Mouse (Mus musculus) adrenal gland, postnatal 36 days (tissue): ENCODE measurements around the gene Prpf8. TPM values are rescaled to one million over a fixed set of nuclear protein-coding genes. Genes with fewer than 3 reads are reported as not detected.

Source experiments
- DNase-seq, 2 experiments: peaks; one replicate each; pipeline ENCODE4 v3.0.0; 2021; ENCODE audit warnings: mixed read lengths in 1 of 2
- total RNA-seq, 2 experiments: library from RNA; stranded (reverse); gene quantifications; 2 replicates each; pipeline ENCODE4 v1.2.3; 2021

Prpf8 gene
- total RNA-seq, 2 experiments from 2014 or later = 146 to 161 TPM

DNA sequence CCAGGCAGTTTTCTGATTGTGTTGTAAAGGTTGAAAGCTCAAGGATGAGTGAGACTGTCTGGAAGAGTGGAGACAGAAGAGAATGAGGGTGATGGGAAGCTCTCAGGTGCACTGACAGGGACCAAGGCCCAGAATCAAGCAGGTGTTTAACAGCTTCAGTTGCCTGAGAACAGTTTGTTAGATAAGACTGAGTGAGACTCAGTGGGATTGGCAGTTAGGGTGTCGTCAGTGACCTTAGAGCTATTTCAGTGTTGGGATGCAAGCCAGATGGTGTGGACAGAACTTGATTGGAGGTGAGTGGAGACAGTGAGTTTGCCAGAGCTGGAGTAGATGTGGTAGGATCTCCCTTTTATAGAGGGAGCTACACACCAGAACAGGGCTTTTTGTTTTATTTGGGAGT lies 11.5 kb downstream of the Prpf8 start:
- DNase-seq = peak in 1 of 2 experiments; percentile 38

DNA sequence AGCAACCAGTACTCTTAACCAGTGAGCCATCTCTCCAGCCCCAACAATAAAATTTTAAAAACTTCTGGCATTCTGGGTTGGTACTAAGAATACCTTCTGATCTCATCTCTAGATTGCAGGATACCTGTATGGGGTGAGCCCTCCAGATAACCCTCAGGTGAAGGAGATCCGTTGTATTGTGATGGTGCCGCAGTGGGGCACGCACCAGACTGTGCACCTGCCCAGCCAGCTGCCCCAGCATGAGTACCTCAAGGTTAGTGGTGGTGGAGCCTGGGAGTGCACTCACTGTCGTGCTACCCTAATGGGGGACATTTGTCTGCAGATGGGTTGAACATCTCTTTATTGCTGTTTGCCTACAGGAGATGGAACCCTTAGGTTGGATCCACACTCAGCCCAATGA lies 21.5 kb downstream of the Prpf8 start:
- no peak for DNase-seq

DNA sequence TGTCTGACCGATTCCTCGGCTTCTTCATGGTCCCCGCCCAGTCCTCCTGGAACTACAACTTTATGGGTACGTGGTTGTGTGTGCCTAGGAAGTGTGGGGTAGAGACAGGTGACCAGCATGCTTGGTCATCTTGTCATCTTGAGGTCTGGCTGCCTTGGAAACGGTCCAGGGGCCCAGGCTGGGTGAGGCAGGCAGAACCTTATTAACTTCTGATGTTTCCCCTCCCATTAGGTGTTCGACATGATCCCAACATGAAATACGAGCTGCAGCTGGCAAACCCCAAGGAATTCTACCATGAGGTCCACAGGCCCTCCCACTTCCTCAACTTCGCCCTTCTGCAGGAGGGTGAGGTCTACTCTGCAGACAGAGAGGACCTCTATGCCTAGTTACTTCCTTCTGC lies 22.3 kb downstream of the Prpf8 start:
- DNase-seq = peak in 1 of 2 experiments; percentile 25

DNA sequence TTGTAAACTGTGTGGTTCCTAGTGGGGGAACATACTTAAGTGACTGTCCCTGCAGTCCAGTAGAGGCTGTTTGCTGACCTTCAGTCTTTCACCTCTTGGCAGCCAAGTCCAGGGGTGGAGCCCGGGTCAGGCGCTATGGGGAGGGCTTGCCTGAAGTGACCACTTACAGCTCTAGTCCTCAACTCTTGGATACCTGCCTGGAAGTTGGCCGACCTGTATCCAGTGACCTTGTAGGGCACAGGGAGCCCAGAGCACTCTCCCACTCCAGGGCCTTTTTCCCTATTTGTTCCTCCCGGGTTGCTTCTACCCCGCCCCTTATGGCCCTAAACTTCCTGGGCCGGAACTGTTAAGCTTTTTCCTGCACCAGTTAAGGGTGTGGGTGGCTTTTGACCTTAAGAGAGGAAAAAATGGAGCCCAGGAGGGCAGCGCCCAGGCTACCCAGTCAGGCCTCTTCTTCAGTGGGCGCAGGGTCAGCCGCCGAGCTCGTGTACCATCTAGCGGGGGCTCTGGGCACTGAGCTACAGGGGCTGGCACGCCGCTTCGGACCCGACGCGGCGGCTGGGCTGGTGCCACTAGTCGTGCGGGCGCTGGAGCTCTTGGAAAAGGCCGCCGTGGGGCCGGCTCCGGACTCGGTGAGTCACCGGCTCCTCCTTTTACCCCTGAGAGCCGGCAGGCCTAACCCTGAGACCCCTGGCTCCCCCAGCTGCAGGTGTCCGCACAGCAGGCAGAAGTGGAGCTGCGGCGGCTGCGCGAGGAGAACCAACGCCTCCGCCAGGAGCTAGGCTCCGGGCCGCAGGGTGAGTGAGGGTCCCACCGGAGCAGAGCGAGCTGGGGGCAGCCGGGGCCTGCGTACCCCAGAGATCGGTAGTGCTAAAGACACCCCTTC lies 23.4 kb downstream of the Prpf8 start, which contains the start of gene Rilp:
Gene Rilp (plus strand): TSS at position 354 of the 886 bp plus-strand sequence.
- peak; percentile 85 to 86 for DNase-seq

DNA sequence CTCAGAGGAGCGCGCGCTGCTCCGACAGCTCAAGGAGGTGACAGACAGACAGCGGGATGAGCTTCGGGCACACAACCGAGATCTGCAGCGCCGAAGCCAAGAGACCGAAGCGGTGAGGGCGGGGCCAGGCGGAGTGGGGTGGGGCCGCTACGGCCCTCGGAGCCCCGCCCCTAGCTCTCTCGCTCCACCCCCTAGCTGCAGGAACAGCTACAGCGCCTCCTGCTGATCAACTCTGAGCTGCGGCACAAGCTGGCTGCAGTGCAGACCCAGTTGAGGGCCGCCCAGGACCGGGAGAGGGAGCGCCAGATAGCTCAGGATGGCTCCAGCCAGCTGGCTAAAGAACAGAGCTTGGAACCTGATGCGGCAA lies 24.0 kb downstream of the Prpf8 start:
- DNase-seq = peak; percentile 94 to 98

DNA sequence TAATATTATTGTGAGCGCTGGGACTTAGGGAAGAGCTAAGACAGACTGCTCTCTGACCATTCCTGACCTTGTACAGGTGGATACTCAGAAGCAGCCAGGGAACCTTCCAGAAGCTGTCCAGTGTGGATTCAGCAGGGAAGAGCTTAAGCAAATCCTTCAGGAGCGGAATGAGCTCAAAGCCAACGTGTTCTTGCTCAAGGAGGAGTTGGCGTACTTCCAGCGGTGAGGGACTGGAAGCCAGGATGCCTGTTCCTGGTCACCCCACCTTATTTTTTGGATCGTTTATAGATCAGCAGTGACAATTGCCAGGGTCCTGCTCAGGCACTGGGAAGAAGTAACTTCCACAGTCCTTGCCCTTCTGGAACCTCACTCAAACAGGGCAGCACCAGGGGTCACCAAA lies 24.6 kb downstream of the Prpf8 start:
- DNase-seq = peak in 1 of 2 experiments; percentile 57

DNA sequence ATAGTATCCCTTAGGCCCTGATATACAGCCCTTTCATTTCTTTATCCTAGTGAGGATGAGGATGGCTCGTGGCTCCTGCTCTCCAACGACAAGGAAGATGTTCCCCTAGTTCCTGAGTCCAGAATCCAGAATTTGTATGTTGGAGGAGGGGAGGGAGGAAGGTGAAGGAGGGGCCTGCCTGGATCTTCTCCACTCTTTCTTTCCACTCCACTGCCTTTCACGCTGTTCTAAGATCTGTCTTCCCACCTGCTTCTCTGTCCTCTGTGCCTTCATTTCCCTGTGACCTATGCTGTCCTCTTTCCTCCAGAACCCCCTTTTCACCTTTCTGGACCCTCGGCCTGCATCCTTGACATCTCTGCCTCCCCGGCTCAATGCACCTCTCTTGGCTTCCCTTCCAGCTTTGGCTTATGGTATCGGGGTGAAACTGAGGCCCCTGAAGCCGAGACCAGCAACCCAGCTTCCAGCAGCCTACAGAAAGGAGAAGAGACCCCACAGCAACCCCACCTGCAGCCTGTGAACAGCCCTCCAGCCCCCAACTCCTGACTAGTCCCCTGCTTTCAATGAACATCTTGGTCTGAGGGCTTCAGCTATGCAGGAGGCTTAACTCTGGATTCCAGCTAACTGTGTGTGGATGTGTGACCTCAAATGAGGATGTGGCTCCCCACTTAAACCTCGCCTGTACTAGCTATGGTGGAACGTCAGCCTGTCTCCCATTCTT lies 25.8 kb downstream of the Prpf8 start:
- DNase-seq = no peak

DNA sequence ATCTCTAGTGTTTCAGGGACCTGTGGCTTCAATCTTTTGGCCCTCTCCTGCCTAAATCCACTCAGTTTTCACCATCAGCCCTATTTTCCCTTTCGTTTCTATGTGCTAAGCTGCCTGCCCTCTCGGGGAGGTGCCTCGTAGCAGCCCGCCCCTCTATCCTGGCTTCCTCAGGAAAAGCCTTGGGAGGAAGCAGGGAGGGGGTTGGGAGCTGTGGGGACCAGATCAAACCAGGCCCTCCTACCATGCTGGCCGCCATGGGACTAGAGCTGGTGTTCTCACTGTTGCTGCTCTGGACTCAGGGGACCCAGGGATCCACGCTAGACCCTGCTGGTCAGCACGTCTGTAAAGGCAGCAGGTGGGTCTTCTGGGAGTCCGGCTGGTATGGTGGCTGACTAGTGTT lies 26.7 kb downstream of the Prpf8 start, which contains the start of gene Scarf1:
Gene Scarf1 (plus strand): TSS at position 205 of the 400 bp plus-strand sequence.
- DNase-seq = peak; percentile 50 to 82

DNA sequence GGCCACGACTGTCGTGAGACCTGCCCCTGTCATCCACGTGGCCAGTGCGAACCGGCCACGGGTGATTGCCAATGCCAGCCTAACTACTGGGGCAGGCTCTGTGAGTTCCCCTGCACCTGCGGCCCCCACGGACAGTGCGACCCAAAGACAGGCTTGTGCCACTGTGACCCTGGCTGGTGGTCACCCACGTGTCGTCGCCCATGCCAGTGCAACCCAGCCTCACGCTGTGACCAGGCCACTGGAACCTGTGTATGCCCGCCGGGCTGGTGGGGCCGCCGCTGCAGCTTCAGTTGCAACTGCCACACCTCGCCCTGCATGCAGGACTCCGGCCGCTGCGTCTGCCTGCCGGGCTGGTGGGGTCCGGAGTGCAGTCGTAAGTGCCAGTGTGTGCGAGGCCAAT lies 28.6 kb downstream of the Prpf8 start:
- no peak for DNase-seq

DNA sequence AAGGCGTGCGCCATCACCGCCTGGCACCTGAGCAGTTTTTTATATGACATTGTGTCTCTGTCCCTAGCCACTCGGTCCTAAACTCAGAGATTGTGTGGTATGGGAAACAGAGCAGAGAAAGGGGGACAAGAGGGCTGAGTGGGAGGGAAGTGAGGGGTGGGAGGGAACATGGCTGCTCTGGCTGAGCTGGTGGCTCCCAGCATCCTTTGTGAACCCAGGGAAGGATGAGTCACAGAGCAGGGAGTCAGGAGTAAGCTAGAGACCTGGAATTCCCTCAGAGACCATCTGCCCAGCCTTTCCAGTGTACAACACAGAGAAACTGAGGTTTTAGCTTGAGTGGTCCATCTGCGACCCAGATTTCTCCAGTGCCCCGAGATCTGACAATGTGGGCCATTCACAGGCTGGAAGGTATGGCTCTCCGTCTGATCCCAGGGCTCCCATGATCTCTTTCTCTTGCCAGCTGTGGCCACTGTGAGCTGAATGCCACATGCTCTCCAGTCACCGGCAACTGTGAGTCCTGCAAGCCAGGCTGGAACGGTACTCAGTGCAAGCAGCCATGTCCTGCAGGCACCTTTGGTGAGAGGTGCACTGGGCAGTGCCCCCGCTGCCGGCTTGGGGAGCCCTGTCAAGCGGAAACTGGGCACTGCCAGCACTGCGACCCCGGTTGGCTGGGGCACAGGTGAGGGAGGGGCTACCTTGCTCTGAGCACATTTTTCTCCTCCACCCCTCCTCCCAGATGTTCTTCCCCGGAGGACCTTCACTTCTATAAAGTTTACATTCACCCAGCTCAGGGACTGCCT lies 33.4 kb downstream of the Prpf8 start:
- no peak for DNase-seq

DNA sequence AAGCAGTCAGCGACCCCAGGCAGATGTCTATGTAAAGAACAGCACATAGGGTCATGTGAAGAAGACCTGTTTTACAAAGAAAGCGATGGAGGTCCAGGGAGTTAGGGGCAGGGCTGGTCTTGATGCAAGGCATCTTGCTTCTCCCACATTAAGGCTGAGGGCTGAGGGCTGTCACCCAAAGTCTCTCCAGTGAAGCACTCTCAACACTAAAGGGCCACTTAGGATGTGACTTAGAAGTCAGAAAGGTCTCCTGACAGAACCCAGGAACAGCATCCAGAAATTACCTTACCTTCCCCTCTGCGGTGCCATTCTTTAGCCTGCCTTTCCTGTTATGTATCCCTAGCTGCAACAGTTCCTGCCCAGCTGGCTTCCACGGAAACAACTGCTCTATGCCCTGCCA lies 35.0 kb downstream of the Prpf8 start:
- no peak for DNase-seq

DNA sequence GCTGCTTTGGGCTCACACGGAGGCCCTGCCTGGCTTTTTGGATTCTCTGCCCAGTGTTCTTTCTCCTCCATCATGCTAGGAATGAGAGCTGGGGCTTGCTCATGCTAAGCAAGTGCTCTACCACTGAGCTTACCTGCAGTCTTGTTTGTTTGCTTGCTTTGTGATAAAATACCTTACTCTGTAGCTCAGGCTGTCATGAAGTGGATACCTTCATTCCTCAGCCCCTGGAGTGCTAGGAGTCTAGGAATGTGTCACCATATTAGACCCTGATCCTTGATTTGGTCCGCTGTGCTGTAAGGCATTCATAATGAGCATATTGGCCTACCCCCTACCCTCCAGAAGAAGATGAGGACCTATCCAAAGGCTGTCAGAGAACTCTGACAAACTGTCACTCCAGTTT lies 36.2 kb downstream of the Prpf8 start:
- DNase-seq = no peak

DNA sequence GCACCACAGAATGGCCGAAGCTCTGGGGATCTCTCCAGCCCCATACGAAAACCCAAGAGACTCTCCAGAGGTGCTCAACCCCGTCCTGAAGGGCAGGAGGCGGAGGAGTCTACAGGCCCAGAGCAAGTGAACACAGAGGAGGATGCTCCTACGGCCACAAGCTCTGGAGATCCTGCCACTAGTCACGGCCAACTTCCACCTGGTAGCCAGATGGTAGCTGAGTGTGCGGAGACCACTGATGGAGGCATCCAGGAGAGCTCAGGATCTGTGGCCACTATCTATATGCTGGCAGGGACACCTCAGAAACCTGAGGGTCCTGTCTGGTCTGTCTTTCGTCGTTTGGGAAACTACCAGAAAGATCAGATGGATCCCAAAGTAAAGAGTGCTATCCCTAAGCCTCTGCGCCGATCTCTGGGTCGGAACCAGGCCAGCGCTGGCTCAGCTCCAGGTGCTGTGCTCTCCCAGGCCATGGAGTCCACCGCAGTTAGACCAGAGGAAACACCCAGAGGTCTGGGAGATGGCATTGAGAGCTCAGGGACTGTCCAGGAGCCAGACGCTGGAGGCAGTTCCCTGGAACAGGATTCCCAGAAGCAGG lies 39.0 kb downstream of the Prpf8 start:
- no peak for DNase-seq

DNA sequence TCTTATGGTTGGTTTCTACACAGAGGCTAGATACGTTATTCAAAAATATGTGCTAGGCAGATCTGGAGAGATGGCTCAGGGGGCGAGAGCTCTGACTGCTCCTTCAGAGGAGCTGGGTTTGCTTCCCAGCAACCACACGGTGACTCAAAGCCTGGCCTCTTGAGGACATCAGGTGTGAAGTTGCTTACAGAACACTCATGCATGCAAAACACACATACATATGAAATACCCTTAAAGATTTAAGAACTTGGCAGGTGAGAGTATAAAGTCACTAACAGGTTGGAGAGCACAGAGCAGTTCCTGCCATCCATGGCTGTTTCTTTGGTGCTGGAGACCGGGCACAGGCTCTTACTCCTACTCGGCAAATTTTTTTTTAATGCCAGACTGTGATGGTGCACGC lies 40.3 kb downstream of the Prpf8 start:
- no peak for DNase-seq

DNA sequence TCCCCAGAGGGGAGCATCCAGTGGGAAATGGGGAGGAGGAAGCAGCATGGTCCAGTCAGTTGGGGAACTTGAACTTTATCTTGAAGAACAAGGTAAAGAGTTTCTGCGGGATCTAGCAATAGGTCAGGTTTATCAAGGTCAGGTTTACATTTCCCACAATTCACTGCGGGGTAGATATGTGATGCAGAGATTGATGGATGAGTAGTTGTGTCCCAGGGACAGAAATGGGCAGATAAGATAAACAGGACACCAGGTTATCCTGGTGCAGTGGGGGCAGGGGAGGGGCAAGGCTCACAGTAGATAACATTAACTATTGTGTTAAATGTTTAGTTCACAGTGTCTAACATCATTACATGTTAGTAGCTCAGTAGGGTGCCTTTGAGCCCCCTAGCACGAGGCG lies 43.2 kb downstream of the Prpf8 start:
- no peak for DNase-seq

DNA sequence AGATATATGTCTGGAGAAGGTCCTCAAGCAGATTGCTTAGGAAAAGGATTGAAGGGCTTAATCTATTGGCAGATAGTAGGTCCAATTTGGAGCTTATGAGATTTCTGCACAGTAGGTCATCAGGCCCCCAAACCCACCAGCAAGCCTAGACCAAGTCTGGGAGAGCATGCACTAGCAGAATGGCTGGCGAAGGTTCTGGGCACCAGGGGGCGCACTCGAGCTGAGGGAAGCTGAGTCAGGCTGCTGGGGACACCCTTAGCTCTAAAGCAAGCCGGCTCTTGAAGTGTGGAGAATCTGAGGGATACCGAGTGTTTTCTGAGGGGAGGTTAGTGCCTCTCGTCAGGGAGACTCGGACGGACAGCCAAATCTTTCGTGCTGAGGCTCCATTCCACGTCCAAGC lies 43.7 kb downstream of the Prpf8 start:
- DNase-seq = peak; percentile 98 to 99

DNA sequence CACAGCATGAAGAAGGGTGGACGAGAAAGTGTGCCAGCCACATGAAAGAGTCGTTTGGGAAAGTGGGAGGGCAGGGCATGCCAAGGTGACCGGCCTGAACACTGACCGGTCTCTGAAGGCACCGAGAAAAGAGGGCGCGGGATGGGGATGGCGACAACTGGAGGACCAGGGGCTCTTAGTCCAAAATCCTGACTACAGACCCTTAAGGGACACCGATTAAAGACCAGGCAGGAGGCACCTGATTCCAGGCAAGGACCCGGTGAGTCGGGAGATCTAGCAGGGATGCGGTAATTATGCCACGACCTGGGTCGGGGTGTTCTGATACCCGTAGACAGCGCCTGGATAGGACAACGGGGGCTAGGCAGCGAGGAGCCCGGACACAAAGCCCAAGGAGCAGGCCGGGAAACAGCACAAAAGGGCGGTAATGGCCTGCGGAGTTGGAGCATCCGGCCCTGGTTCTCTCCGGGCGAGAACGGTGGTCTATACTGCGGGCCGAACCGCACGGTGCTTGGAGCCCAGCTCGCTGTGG lies 44.3 kb downstream of the Prpf8 start:
- no peak for DNase-seq

DNA sequence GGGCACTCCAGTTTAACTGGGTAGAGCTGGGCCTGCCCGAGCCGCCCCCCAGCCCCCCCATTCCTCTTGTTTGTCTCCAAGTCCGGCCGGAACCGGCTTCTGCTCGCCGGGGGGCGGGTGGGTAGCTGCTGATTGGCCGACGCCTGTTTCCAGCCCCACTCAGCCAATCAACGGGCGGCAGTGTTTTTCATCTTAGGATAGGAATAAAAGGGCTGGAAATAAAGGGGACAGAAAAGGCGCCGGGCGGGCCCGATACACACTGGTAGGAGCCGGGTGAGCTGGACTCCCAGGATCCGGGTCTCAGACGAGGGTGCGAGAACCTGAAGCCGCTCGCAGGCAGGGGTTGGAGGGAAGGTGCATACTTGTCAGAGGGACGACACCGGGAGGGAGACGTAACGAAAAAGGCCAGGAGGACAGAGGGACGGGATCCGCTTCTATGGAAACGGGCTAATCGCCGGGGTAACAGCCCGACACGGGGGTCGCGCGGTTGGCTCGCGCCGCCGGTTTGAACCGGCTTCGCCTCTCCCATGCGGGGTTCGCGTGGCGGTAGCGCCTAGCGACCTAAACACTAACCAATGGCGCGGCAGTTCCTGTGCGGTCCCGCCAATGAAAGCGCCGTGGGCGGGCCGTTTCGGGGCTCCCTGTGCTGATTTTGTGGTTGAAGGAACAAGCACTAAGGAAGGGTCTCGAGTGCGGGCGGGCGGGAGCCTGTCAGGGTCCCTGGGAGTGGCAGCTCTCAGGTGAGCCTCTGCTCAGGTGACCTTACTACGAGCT lies 45.0 kb downstream of the Prpf8 start, which contains the start of gene Slc43a2:
Gene Slc43a2 (plus strand): TSS at position 226 of the 774 bp plus-strand sequence.
- DNase-seq = peak; percentile 96

DNA sequence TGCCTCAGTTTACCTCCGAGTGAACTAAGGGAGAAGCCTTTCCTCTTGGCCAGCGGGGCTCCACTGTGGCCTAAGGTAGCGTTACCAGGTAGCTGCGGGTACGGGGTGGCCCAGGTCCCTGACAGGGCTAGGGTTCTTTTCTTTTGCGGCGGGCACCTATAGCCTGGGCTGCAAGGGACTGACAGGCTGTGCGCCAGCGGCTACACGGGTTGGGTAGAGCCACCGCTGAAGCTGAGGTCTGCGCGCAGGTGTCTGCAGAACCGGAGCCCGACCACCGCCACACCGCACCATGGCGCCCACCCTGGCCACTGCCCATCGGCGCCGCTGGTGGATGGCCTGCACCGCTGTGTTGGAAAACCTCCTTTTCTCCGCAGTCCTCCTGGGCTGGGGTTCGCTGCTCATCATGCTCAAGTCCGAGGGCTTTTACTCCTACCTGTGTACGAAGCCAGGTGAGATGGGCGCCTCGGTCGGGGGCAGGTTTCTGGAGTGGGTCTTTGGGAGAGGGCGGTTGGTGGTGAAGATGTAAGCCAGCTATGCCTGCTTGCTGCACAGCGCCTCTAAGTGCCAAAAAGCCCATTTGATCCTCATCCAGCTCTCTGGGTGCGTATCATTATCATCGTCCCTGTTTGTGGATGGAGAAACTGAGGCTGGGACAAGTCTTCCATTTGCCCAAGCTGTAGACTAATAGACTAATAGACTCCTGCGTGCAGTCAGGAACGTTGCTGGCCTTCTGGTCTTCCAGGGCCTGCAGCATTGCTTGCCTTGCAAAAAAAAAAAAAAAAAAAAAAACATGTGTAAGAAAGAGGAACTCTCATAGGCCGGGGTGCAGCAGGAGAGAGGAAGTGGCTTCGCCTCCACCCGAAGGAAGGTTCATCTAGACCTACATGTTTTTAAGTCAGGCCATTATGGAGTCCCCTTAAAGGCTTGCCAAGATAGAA lies 46.0 kb downstream of the Prpf8 start:
- DNase-seq = peak in 1 of 2 experiments; percentile 37
